Mouse (Mus musculus) small intestine, adult 2 months (tissue): ENCODE measurements around the gene Ngly1.

ENCODE experiments used
- CTCF ChIP-seq: fragments of 200-500 bp; IDR thresholded peaks from 2 replicates; pipeline ENCODE4 v1.5.1; 2012; ENCODE audit warnings: low read depth, mild to moderate bottlenecking, control low read depth, inconsistent platforms, low read length, moderate library complexity, mixed read lengths; ENCODE audit not compliant: insufficient replicate concordance, insufficient read length; ENCODE audit errors: extremely low read depth
- POLR2A ChIP-seq: fragments of 200-500 bp; IDR thresholded peaks from 2 replicates; pipeline ENCODE4 v1.6.1; 2012; ENCODE audit warnings: low read depth, mild to moderate bottlenecking, control low read depth, inconsistent platforms, low read length, moderate library complexity

GRCm38 (mm10) chr14:16201673-16202072 is 47.4 kb upstream of the Ngly1 start:
- TF ChIP-seq CTCF (no peak), POLR2A (no peak)
